Mouse (Mus musculus): ENCODE results near the gene Sowahc. TPM values are rescaled to one million over a fixed set of nuclear protein-coding genes. Genes with fewer than 3 reads are reported as not detected.

Sowahc gene
- total and polyA plus RNA-seq, 3 experiments: 1.0 to 1.3 (median 1.2) TPM

DNA sequence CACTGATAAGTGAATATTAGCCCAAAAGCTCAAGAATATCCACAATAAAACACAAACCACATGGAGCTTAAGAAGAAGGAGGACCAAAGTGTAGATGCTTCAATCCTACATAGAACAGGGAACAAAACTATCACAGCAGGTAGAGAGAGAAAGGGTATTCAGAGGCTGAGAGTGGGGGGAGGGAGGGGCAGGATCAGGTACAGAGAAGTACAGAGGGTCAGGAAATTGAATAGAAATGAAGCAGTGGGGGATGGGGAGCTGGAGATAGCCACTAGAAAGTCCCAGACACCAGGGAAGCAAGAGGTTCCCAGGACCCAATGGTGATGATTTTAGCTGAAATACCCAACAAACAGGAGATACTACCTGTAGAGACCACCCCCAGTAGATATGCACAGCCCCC lies 21.7 kb upstream of the Sowahc start:
- Histone ChIP-seq H3K4me1 (ENCODE audit: control insufficient read depth, insufficient read depth, low read length) (no peaks in the 10 kb centered on the region), H3K9ac (ENCODE audit: low read depth, low read length) (no peak overlapping the region), H3K27ac (no peak overlapping the region), H3K36me3 (ENCODE audit: control insufficient read depth, insufficient read depth, low read length) (no peaks in the 10 kb centered on the region), H3K4me3 (no peak overlapping the region), H3K27me3 (ENCODE audit: control insufficient read depth, insufficient read depth, low read length) (no peaks in the 10 kb centered on the region), H3K79me2 (replicated peaks; ENCODE audit: control insufficient read depth, insufficient read depth, low read length) (no peaks in the 10 kb centered on the region)
- DNase-seq: no peak
- intact Hi-C loops (cut with DNase I): no loop called here
- TF ChIP-seq POLR2A (IDR thresholded peaks at IDR 0.05; ENCODE audit: insufficient read depth, low read depth, low read length) (no peak), EP300 (IDR thresholded peaks at IDR 0.05; ENCODE audit: insufficient read depth, low read depth, low read length) (no peak), CTCF (IDR thresholded peaks at IDR 0.05) (no peak)

DNA sequence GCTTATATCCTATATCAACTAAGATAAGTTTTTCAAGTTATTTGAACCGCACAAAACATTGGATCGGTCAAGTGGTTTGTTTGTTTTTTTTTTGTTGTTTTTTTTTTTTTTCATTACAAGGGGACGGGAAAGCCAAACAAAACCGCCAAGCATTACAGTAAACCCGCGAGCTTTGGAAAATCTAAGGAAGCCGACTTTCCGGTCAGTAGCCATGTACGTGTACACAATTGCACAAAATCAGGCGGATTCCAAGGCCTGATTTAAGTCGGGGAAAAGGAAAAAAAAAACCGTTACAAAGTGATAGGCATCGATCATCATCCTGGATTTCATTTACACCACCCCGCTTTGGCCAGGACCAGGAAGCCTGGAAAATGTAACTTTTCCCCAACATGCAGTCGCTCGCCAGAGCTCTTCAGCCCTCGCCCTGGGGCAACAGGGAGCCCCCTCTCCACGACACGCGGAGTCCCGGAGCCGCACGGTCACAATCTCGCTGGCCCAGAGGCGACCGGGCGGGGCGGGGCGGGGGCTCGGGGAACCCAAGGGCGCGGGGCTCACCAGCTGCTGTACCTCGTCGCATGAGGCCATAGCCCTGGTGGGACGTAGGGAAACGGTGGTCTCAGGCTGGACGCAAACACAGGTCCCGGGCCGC lies 805 bp upstream of the Sowahc start:
- Histone ChIP-seq H3K36me3 (ENCODE audit: control insufficient read depth, insufficient read depth, low read length) (peaks cover 3% of the 10 kb centered on the region; the same call in 1 of the 2 replicates), H3K4me1 (ENCODE audit: control insufficient read depth, insufficient read depth, low read length) (peaks cover 5% of the 10 kb centered on the region), H3K27ac (peak overlapping the region; percentile 98), H3K4me3 (peak overlapping the region; percentile 80), H3K79me2 (replicated peaks; ENCODE audit: control insufficient read depth, insufficient read depth, low read length) (no peaks in the 10 kb centered on the region), H3K9ac (ENCODE audit: low read depth, low read length) (peak overlapping the region; percentile 88), H3K27me3 (ENCODE audit: control insufficient read depth, insufficient read depth, low read length) (no peaks in the 10 kb centered on the region)
- no peak for TF ChIP-seq CTCF (IDR thresholded peaks at IDR 0.05)
- no peak for TF ChIP-seq EP300 (IDR thresholded peaks at IDR 0.05; ENCODE audit: insufficient read depth, low read depth, low read length)
- no peak; the same call in 1 of the 2 replicates for TF ChIP-seq POLR2A (IDR thresholded peaks at IDR 0.05; ENCODE audit: insufficient read depth, low read depth, low read length)
- WGBS: under 1% methylated on average over 39 of the region's 39 CpGs
- intact Hi-C loops (cut with DNase I): loop anchor here (1.0 to 5.0 kb wide), 4 partner anchors 46 to 395 kb away; partner anchors contain the start of genes Gm10322, Mcu and P4ha1
- no peak for DNase-seq

DNA sequence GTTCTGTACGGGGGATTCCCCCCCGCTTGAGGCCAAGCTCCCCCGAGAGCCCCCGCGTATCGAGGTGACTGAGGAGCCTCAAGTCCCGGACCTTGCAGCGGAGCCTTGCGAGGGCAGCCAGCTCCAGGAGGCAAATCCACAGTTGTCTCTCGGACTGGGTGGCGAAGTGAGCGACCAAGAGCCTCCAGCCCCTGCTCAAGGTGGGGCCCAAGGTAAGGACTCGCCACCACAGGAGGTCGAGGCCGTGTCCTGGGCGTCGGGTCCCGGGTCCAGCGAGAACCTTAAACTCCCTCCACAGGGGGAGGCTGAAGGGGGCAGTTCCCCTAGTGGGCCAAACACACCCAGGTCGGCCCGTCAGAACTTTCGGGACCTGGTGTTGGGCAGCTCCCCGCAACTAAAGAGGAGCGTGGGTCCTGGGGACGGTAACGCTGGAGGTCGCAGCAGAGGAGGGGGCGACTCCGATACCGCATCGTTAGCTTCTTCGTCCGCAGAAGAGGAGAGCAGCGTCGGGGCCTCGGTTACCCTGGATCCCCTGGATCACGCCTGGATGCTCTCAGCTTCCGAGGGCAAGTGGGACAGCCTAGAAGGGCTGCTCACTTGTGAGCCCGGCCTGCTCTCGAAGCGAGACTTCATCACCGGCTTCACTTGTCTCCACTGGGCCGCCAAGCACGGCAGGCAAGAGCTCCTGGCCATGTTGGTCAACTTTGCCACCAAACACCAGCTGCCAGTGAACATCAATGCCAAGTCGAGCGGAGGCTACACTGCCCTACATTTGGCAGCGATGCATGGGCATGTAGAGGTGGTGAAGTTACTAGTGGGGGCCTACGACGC lies 733 bp downstream of the Sowahc start:
- Histone ChIP-seq H3K36me3 (ENCODE audit: control insufficient read depth, insufficient read depth, low read length) (peaks cover 3% of the 10 kb centered on the region; the same call in 1 of the 2 replicates), H3K9ac (ENCODE audit: low read depth, low read length) (peak overlapping the region; percentile 87), H3K79me2 (replicated peaks; ENCODE audit: control insufficient read depth, insufficient read depth, low read length) (no peaks in the 10 kb centered on the region), H3K4me1 (ENCODE audit: control insufficient read depth, insufficient read depth, low read length) (peaks cover 3% of the 10 kb centered on the region), H3K4me3 (peak overlapping the region; percentile 80), H3K27ac (peak overlapping the region; percentile 98), H3K27me3 (ENCODE audit: control insufficient read depth, insufficient read depth, low read length) (no peaks in the 10 kb centered on the region)
- DNase-seq: peak in 1 of 2 experiments; percentile 40
- intact Hi-C loops (cut with DNase I): loop anchor here (5.0 kb wide), 3 partner anchors 45 to 115 kb away; partner anchors contain the start of gene P4ha1
- no peak for TF ChIP-seq CTCF (IDR thresholded peaks at IDR 0.05)
- WGBS: 3% methylated on average over 49 of the region's 49 CpGs

DNA sequence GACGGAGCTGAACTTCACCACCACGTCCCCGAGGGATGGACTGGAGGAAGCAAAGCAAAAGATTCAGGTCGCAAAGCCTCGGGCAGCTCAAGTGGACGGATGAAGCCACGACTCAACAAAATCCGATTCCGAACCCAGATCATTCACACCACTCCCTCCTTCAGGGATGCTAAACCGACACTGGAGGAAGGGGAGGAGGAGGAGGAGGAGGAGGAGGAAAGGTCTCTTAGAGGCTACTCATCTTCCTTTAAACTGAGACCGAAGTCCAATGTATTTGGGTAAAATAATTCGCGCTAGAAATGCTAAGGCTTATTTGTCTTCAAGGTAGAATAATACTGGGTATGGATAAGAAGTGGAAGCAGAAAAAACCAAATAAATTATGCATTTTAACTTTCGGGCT lies 1.5 kb downstream of the Sowahc start:
- peaks cover 3% of the 10 kb centered on the region for H3K4me1 ChIP-seq (ENCODE audit: control insufficient read depth, insufficient read depth, low read length)
- WGBS: 55% methylated on average over 14 of the region's 14 CpGs
- TF ChIP-seq EP300 (IDR thresholded peaks at IDR 0.05; ENCODE audit: insufficient read depth, low read depth, low read length) (no peak), CTCF (IDR thresholded peaks at IDR 0.05) (no peak), POLR2A (IDR thresholded peaks at IDR 0.05; ENCODE audit: insufficient read depth, low read depth, low read length) (no peak)
- intact Hi-C loops (cut with DNase I): loop anchor here (5.0 kb wide), 3 partner anchors 44 to 114 kb away; partner anchors contain the start of gene P4ha1
- no peaks in the 10 kb centered on the region for H3K27me3 ChIP-seq (ENCODE audit: control insufficient read depth, insufficient read depth, low read length)
- peak overlapping the region; percentile 80 for H3K4me3 ChIP-seq
- no peak overlapping the region for H3K27ac ChIP-seq
- DNase-seq: no peak
- H3K79me2 ChIP-seq (replicated peaks; ENCODE audit: control insufficient read depth, insufficient read depth, low read length): no peaks in the 10 kb centered on the region
- H3K9ac ChIP-seq (ENCODE audit: low read depth, low read length): peak overlapping the region; percentile 87
- peaks cover 3% of the 10 kb centered on the region; the same call in 1 of the 2 replicates for H3K36me3 ChIP-seq (ENCODE audit: control insufficient read depth, insufficient read depth, low read length)

DNA sequence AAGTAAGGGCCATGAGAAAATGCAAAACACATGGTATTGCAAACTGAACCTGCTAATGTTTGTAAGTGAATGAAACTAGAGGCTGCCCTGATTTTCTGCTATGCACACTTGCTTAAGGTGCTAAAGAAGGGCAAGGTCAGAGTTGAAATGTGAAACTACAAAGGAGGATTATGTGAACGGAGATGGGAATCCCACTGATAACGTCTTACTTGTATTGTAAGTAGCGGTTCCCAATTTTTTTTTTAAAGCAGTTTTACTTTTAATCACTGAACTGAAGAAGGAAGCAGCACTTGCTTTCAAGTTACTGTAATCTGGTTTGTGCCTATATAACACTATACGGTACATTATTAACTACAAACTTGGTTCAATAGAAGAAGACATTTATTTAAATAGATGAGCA lies 2.1 kb downstream of the Sowahc start:
- 81% methylated on average over 4 of the region's 4 CpGs for WGBS
- no peak overlapping the region for H3K27ac ChIP-seq
- no peak for TF ChIP-seq EP300 (IDR thresholded peaks at IDR 0.05; ENCODE audit: insufficient read depth, low read depth, low read length)
- no peak for TF ChIP-seq POLR2A (IDR thresholded peaks at IDR 0.05; ENCODE audit: insufficient read depth, low read depth, low read length)
- TF ChIP-seq CTCF (IDR thresholded peaks at IDR 0.05): no peak
- H3K27me3 ChIP-seq (ENCODE audit: control insufficient read depth, insufficient read depth, low read length): no peaks in the 10 kb centered on the region
- intact Hi-C loops (cut with DNase I): loop anchor here (5.0 kb wide), 3 partner anchors 43 to 113 kb away; partner anchors contain the start of gene P4ha1
- peaks cover 3% of the 10 kb centered on the region; the same call in 1 of the 2 replicates for H3K36me3 ChIP-seq (ENCODE audit: control insufficient read depth, insufficient read depth, low read length)
- no peak overlapping the region for H3K9ac ChIP-seq (ENCODE audit: low read depth, low read length)
- no peak for DNase-seq
- H3K4me1 ChIP-seq (ENCODE audit: control insufficient read depth, insufficient read depth, low read length): peaks cover 3% of the 10 kb centered on the region
- H3K79me2 ChIP-seq (replicated peaks; ENCODE audit: control insufficient read depth, insufficient read depth, low read length): no peaks in the 10 kb centered on the region
- H3K4me3 ChIP-seq: no peak overlapping the region
